Mouse (Mus musculus) lung, embryonic 16.5 days (tissue): Measurements from ENCODE around the gene Stx2. TPM values are rescaled to one million over a fixed set of nuclear protein-coding genes. Genes with fewer than 3 reads are reported as not detected.
A peak's percentile ranks its signal among the peaks of the same experiment; 100 is the strongest.

ENCODE experiments used
- ATAC-seq: fragments of 200-750 bp; cut with Nextera tagmentation; 2 replicates; pipeline ENCODE4 v1.8.0; 2017; ENCODE audit warnings: low read depth, mild to moderate bottlenecking, moderate library complexity
- H3K27ac ChIP-seq: fragments of 300-500 bp; sonication (generic); 2 replicates; pipeline ENCODE4 v1.5.1; 2014; ENCODE audit warnings: mild to moderate bottlenecking, control low read depth, low read length
- H3K27me3 ChIP-seq: fragments of 300-500 bp; sonication (generic); 2 replicates; pipeline ENCODE4 v1.6.1; 2014; ENCODE audit warnings: low read depth, low read length, mixed read lengths; ENCODE audit not compliant: control insufficient read depth, insufficient read depth
- H3K36me3 ChIP-seq: fragments of 300-500 bp; sonication (generic); 2 replicates; pipeline ENCODE4 v1.6.1; 2014; ENCODE audit warnings: low read length; ENCODE audit not compliant: control insufficient read depth, insufficient read depth
- H3K4me1 ChIP-seq: fragments of 300-500 bp; sonication (generic); replicated peaks from 2 replicates; pipeline ENCODE4 v1.6.1; 2014; ENCODE audit warnings: low read length, mixed read lengths; ENCODE audit not compliant: control insufficient read depth, insufficient read depth
- H3K4me2 ChIP-seq: fragments of 300-500 bp; sonication (generic); 2 replicates; pipeline ENCODE4 v1.6.1; 2014; ENCODE audit warnings: low read depth, low read length, control low read depth
- H3K4me3 ChIP-seq: fragments of 300-500 bp; sonication (generic); 2 replicates; pipeline ENCODE4 v1.5.1; 2014; ENCODE audit warnings: mild to moderate bottlenecking, low read length, control low read depth
- H3K9ac ChIP-seq: fragments of 300-500 bp; sonication (generic); 2 replicates; pipeline ENCODE4 v1.6.1; 2014; ENCODE audit warnings: low read length, control low read depth
- H3K9me3 ChIP-seq: fragments of 300-500 bp; sonication (generic); 2 replicates; pipeline ENCODE4 v1.6.1; 2016; ENCODE audit warnings: low read length; ENCODE audit not compliant: control insufficient read depth
- WGBS: fragments of 180-500 bp; shearing (Covaris S2); extraction: QIAGEN DNeasy Blood & Tissue Kit; methylation state at CpG from one replicate; pipeline ENCODE4 v1.1.7; 2014; 5-methylcytosine and 5-hydroxymethylcytosine counted together
- polyA plus RNA-seq: library from polyadenylated mRNA; unstranded; fragments of >200 nt; fragmentation: Nextera tagmentation; extraction: Ambion mirVana; gene quantifications from 2 replicates; pipeline ENCODE4 v1.2.1, GENCODE M21; 2015

Stx2 gene
- polyA plus RNA-seq, 1 experiment from 2014 or later = 29.5 TPM

DNA sequence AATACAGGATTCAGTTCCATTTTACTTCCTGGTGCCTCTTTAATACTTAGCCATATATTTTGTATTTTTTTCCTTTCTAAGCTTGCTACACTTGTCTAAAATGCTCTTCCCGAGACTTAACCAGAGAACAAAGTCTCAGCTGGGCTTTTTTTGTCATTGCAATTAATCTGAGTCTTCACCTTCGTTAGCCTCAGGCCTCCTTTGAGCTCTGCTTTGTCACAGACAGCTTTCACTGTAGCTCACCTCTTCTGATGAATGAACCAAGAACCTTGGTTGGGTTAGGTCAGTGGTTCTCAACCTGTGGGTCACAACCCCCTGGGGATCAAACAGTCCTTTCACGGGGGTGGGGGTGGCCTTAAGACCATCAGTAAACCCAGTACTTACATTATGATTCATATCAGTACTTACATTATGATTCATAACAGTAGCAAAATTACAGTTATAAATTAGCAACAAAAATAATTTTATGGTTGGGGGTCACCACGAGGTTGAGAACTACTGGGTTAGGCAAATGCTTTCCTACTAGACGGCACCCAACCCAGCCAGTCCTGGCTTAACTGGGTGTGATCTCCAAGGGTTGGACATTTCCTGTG, 20.9 kb upstream of the Stx2 start:
- H3K27ac ChIP-seq = no peak overlapping the region
- no peak for ATAC-seq
- no peak overlapping the region for H3K4me2 ChIP-seq
- H3K27me3 ChIP-seq = no peaks in the 10 kb centered on the region
- H3K9me3 ChIP-seq = no peaks in the 10 kb centered on the region
- 71% methylated on average over 5 of the region's 5 CpGs for WGBS
- H3K9ac ChIP-seq = no peak overlapping the region
- no peak overlapping the region for H3K4me3 ChIP-seq
- no peaks in the 10 kb centered on the region for H3K4me1 ChIP-seq
- H3K36me3 ChIP-seq = peaks cover 10% of the 10 kb centered on the region; the same call in 1 of the 2 replicates

DNA sequence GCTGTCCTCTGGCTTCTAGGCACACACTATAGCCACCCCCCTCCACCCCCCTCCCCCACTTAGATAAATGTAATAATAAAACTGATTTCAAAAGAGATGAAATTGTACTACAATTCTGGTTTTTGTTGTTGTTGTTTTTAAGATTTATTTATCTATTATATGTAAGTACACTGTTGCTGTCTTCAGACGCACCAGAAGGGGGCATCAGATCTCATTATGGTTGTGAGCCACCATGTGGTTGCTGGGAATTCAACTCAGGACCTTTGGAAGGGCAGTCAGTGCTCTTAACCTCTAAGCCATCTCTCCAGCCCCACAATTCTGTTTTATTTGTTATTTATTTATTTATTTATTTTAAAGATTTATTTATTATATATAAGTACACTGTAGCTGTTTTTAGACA, 18.3 kb upstream of the Stx2 start:
- H3K9me3 ChIP-seq = no peaks in the 10 kb centered on the region
- H3K9ac ChIP-seq = no peak overlapping the region
- 54% methylated on average over 1 of the region's 1 CpGs for WGBS
- no peak overlapping the region for H3K27ac ChIP-seq
- peaks cover under 1% of the 10 kb centered on the region; the same call in 1 of the 2 replicates for H3K4me1 ChIP-seq
- peaks cover 19% of the 10 kb centered on the region for H3K36me3 ChIP-seq
- no peak overlapping the region for H3K4me2 ChIP-seq
- no peaks in the 10 kb centered on the region for H3K27me3 ChIP-seq
- H3K4me3 ChIP-seq = no peak overlapping the region
- no peak for ATAC-seq

- no peak overlapping the region for H3K4me3 ChIP-seq
- H3K9me3 ChIP-seq = no peaks in the 10 kb centered on the region
- peaks cover 3% of the 10 kb centered on the region; the same call in 1 of the 2 replicates for H3K4me1 ChIP-seq
- H3K4me2 ChIP-seq = no peak overlapping the region
- H3K9ac ChIP-seq = no peak overlapping the region
- no peaks in the 10 kb centered on the region for H3K27me3 ChIP-seq
- H3K27ac ChIP-seq = no peak overlapping the region
- H3K36me3 ChIP-seq = peaks cover 19% of the 10 kb centered on the region
- no peak for ATAC-seq
- 90% methylated on average over 3 of the region's 3 CpGs for WGBS
Observed at GRCm38 (mm10) chr5:129026171-129026570, 17.8 kb upstream of the Stx2 start.

- H3K27me3 ChIP-seq = no peaks in the 10 kb centered on the region
Observed at GRCm38 (mm10) chr5:129025725-129026124, 17.4 kb upstream of the Stx2 start.

DNA sequence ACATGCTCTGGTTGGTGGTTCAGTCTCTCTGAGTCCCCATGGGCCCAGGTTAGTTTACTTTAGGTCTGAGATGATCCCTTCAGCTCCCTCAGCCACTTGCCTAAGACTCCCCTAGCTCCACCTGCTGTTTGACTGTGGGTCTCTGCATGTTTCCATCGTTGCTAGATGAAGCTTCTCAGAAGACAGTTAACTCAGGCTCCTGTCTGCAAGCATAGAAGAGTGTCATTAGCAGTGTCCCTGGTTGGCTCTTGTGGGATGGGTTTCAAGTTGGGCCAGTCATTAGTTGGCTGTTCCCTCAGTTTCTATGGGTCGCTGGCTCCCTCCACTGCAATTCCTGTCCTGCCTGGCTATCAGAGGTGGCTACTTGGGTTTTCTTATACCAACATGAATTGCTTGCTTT, 16.7 kb upstream of the Stx2 start:
- 37% methylated on average over 2 of the region's 2 CpGs for WGBS
- Histone ChIP-seq H3K27me3 (no peaks in the 10 kb centered on the region), H3K36me3 (peaks cover 19% of the 10 kb centered on the region), H3K4me2 (no peak overlapping the region), H3K9ac (no peak overlapping the region), H3K4me1 (peaks cover 3% of the 10 kb centered on the region; the same call in 1 of the 2 replicates), H3K9me3 (no peaks in the 10 kb centered on the region), H3K27ac (no peak overlapping the region), H3K4me3 (no peak overlapping the region)
- no peak for ATAC-seq

More at GRCm38 (mm10) chr5:129025725-129026124, 17.4 kb upstream of the Stx2 start:
- no peak for ATAC-seq
- no peak overlapping the region for H3K4me2 ChIP-seq
- WGBS = 86% methylated on average over 2 of the region's 2 CpGs
- H3K9ac ChIP-seq = no peak overlapping the region
- no peaks in the 10 kb centered on the region for H3K9me3 ChIP-seq
- no peak overlapping the region for H3K27ac ChIP-seq
- peaks cover 19% of the 10 kb centered on the region for H3K36me3 ChIP-seq
- H3K4me1 ChIP-seq = peaks cover 3% of the 10 kb centered on the region; the same call in 1 of the 2 replicates
- no peak overlapping the region for H3K4me3 ChIP-seq

- peak overlapping the region; percentile 97 for H3K27ac ChIP-seq
- H3K36me3 ChIP-seq = peaks cover 14% of the 10 kb centered on the region
- peak; percentile 9 for ATAC-seq
- peak overlapping the region; percentile 80 for H3K4me2 ChIP-seq
- peak overlapping the region; percentile 94 for H3K9ac ChIP-seq
- 7% methylated on average over 28 of the region's 28 CpGs for WGBS
- H3K4me3 ChIP-seq = peak overlapping the region; percentile 92
- peaks cover 10% of the 10 kb centered on the region for H3K4me1 ChIP-seq
- no peaks in the 10 kb centered on the region for H3K9me3 ChIP-seq
- no peaks in the 10 kb centered on the region for H3K27me3 ChIP-seq
Observed at GRCm38 (mm10) chr5:129020731-129021130, 12.4 kb upstream of the Stx2 start.

GRCm38 (mm10) chr5:129020300-129020668, 11.9 kb upstream of the Stx2 start:
- no peaks in the 10 kb centered on the region for H3K9me3 ChIP-seq
- H3K27ac ChIP-seq = peak overlapping the region; percentile 97
- peaks cover 10% of the 10 kb centered on the region for H3K4me1 ChIP-seq
- peak overlapping the region; percentile 80 for H3K4me2 ChIP-seq
- H3K36me3 ChIP-seq = peaks cover 14% of the 10 kb centered on the region
- peak overlapping the region; percentile 92 for H3K4me3 ChIP-seq
- H3K9ac ChIP-seq = peak overlapping the region; percentile 94
- under 1% methylated on average over 40 of the region's 56 CpGs for WGBS
- peak; percentile 82 for ATAC-seq
- H3K27me3 ChIP-seq = no peaks in the 10 kb centered on the region

- peaks cover 12% of the 10 kb centered on the region for H3K36me3 ChIP-seq
- H3K4me1 ChIP-seq = peaks cover 10% of the 10 kb centered on the region
- peak within 1 kb of the TSS; percentile 97 for H3K27ac ChIP-seq
- H3K27me3 ChIP-seq = no peaks in the 10 kb centered on the region
- under 1% methylated on average over 56 of the region's 102 CpGs for WGBS
- peak within 1 kb of the TSS; percentile 94 for H3K9ac ChIP-seq
- H3K4me3 ChIP-seq = peak within 1 kb of the TSS; percentile 92
- H3K4me2 ChIP-seq = peak within 1 kb of the TSS; percentile 80
- ATAC-seq = peak; percentile 95
- H3K9me3 ChIP-seq = no peaks in the 10 kb centered on the region
Observed at GRCm38 (mm10) chr5:129019497-129020299, 11.3 kb upstream of the Stx2 start, which contains the start of gene Ran. Gene Ran, plus strand, starts transcription at chr5:129020069.

DNA sequence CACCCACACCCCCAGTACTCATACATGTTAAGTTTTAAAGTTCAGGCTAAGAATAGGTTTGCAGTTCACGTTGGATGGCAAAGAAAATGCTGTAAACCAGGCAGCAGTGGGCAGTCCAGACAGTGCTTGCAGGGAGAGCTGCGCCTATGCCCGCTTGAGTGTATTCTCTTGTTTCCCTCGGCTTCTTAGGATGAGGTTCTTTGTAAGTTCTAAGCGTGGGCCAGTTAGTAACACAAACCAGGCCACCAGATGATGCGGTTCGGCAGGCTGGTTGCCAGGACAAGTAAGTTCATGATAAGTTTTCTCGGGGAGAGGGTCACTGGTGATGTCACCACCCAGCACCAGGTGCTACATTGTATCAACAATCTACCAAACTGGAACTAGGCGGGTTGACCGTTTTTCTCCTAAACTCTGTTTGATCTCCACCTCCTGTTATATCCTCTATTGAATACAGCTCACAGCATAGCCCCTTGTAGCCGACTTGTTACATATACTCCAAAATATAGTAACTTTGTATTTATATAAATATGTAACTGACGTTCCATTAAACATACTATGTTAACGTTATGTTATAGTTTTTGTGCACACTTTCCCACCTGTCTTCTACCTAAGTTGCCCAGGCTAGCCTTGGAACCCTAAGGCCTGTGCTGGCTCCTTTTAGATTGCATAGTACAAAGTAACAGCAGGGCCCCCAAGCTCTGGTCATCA, 10.6 kb upstream of the Stx2 start:
- H3K4me3 ChIP-seq = peak overlapping the region; percentile 92
- H3K4me2 ChIP-seq = peak overlapping the region; percentile 56
- H3K27me3 ChIP-seq = no peaks in the 10 kb centered on the region
- H3K27ac ChIP-seq = peak overlapping the region; percentile 92
- no peak for ATAC-seq
- H3K9me3 ChIP-seq = no peaks in the 10 kb centered on the region
- H3K4me1 ChIP-seq = peaks cover 10% of the 10 kb centered on the region
- peaks cover 9% of the 10 kb centered on the region for H3K36me3 ChIP-seq
- peak overlapping the region; percentile 81 for H3K9ac ChIP-seq
- WGBS = 75% methylated on average over 13 of the region's 13 CpGs
